Mouse (Mus musculus): ENCODE results near the gene Ubr2. TPM values are rescaled to one million over a fixed set of nuclear protein-coding genes. Genes with fewer than 3 reads are reported as not detected.
A peak's percentile ranks its signal among the peaks of the same experiment; 100 is the strongest.

Gene Ubr2
- polyA plus RNA-seq, 1 experiment from 2014 or later, result 16.1 TPM

- Histone ChIP-seq H3K4me2 (ENCODE audit: low read depth, low read length) (no peak overlapping the region), H3K9me3 (replicated peaks; ENCODE audit: control insufficient read depth, low read length) (no peaks in the 10 kb centered on the region), H3K36me3 (replicated peaks; ENCODE audit: control insufficient read depth, insufficient read depth, low read depth, low read length) (no peaks in the 10 kb centered on the region), H3K4me3 (ENCODE audit: low read depth, low read length) (no peak overlapping the region), H3K9ac (replicated peaks; ENCODE audit: low read length) (no peak overlapping the region), H3K27ac (replicated peaks; ENCODE audit: low read depth, low read length) (no peak overlapping the region), H3K4me1 (ENCODE audit: control insufficient read depth, insufficient read depth, low read length) (no peaks in the 10 kb centered on the region), H3K27me3 (ENCODE audit: control insufficient read depth, insufficient read depth, low read length) (no peaks in the 10 kb centered on the region)
- ATAC-seq (replicated peaks; ENCODE audit: insufficient number of reproducible peaks, low FRiP score, low TSS enrichment, low read depth) (no peak), DNase-seq (ENCODE audit: low spot score) (no peak)
- 90% methylated on average over 6 of the region's 6 CpGs for WGBS
These were observed 125.6 kb downstream of the Ubr2 start for GRCm38 (mm10) chr17:46884766-46885165.

DNA sequence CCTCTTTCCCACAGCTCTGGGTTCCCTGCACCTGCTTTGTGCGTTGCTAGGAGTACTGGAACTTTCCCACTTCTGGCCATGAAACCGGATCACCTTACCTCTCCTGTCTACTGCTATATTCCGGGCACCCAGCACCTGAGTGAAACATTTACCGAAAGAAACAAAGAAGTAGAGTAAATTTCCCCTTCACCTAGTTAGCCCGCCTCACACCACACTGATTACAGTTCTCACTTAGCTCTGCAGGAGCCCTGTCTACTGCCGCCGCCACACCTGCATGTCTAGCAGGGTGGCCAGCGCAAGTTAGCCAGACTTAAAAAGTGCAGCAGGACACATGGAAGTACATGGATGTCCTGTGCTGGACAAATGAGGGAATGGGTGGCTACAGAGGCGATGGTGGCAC is 127.2 kb downstream of the Ubr2 start:
- no peak overlapping the region for H3K4me2 ChIP-seq (ENCODE audit: low read depth, low read length)
- no peaks in the 10 kb centered on the region for H3K27me3 ChIP-seq (ENCODE audit: control insufficient read depth, insufficient read depth, low read length)
- DNase-seq (ENCODE audit: low spot score) (no peak), ATAC-seq (replicated peaks; ENCODE audit: insufficient number of reproducible peaks, low FRiP score, low TSS enrichment, low read depth) (no peak)
- no peak overlapping the region for H3K9ac ChIP-seq (replicated peaks; ENCODE audit: low read length)
- H3K9me3 ChIP-seq (replicated peaks; ENCODE audit: control insufficient read depth, low read length), result no peaks in the 10 kb centered on the region
- WGBS, result 90% methylated on average over 9 of the region's 9 CpGs
- no peak overlapping the region for H3K27ac ChIP-seq (replicated peaks; ENCODE audit: low read depth, low read length)
- H3K4me3 ChIP-seq (ENCODE audit: low read depth, low read length), result no peak overlapping the region
- H3K36me3 ChIP-seq (replicated peaks; ENCODE audit: control insufficient read depth, insufficient read depth, low read depth, low read length), result no peaks in the 10 kb centered on the region
- no peaks in the 10 kb centered on the region for H3K4me1 ChIP-seq (ENCODE audit: control insufficient read depth, insufficient read depth, low read length)

- Histone ChIP-seq H3K9me3 (replicated peaks; ENCODE audit: control insufficient read depth, low read length) (no peaks in the 10 kb centered on the region), H3K9ac (replicated peaks; ENCODE audit: low read length) (no peak overlapping the region), H3K4me3 (ENCODE audit: low read depth, low read length) (no peak overlapping the region), H3K4me2 (ENCODE audit: low read depth, low read length) (no peak overlapping the region), H3K4me1 (ENCODE audit: control insufficient read depth, insufficient read depth, low read length) (no peaks in the 10 kb centered on the region), H3K27ac (replicated peaks; ENCODE audit: low read depth, low read length) (no peak overlapping the region), H3K27me3 (ENCODE audit: control insufficient read depth, insufficient read depth, low read length) (no peaks in the 10 kb centered on the region), H3K36me3 (replicated peaks; ENCODE audit: control insufficient read depth, insufficient read depth, low read depth, low read length) (no peaks in the 10 kb centered on the region)
- ATAC-seq (replicated peaks; ENCODE audit: insufficient number of reproducible peaks, low FRiP score, low TSS enrichment, low read depth) (no peak), DNase-seq (ENCODE audit: low spot score) (no peak)
- 92% methylated on average over 6 of the region's 6 CpGs for WGBS
These were observed 128.6 kb downstream of the Ubr2 start for GRCm38 (mm10) chr17:46881728-46882127.

DNA sequence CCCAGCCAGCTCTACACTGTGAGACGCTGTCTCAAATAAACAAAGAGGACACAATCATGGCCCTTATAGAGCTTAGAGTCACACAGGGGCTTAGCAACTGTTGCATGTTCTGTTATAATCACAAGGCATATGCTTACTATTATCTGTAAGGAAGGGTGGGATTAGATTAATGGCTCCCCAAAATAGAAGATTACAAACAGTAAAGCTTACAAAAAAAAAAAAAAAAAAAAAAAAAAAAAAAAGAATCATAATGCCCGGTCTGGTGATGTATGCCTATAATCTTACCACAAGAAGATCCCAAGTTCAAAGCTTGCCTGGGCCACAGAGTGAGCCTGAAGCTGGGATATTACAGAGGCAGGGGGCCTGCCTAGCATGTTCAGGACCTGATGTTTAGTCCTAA is 130.0 kb downstream of the Ubr2 start:
- DNase-seq (ENCODE audit: low spot score) (no peak), ATAC-seq (replicated peaks; ENCODE audit: insufficient number of reproducible peaks, low FRiP score, low TSS enrichment, low read depth) (no peak)
- H3K27me3 ChIP-seq (ENCODE audit: control insufficient read depth, insufficient read depth, low read length), result no peaks in the 10 kb centered on the region
- no peaks in the 10 kb centered on the region for H3K36me3 ChIP-seq (replicated peaks; ENCODE audit: control insufficient read depth, insufficient read depth, low read depth, low read length)
- no peak overlapping the region for H3K9ac ChIP-seq (replicated peaks; ENCODE audit: low read length)
- H3K9me3 ChIP-seq (replicated peaks; ENCODE audit: control insufficient read depth, low read length), result no peaks in the 10 kb centered on the region
- whole genome bisulfite sequencing, result 84% methylated on average over 2 of the region's 2 CpGs
- H3K4me2 ChIP-seq (ENCODE audit: low read depth, low read length), result no peak overlapping the region
- H3K4me1 ChIP-seq (ENCODE audit: control insufficient read depth, insufficient read depth, low read length), result no peaks in the 10 kb centered on the region
- H3K4me3 ChIP-seq (ENCODE audit: low read depth, low read length), result no peak overlapping the region
- H3K27ac ChIP-seq (replicated peaks; ENCODE audit: low read depth, low read length), result no peak overlapping the region

- Histone ChIP-seq H3K4me2 (ENCODE audit: low read depth, low read length) (no peak overlapping the region), H3K27me3 (ENCODE audit: control insufficient read depth, insufficient read depth, low read length) (no peaks in the 10 kb centered on the region), H3K9me3 (replicated peaks; ENCODE audit: control insufficient read depth, low read length) (no peaks in the 10 kb centered on the region), H3K27ac (replicated peaks; ENCODE audit: low read depth, low read length) (no peak overlapping the region), H3K9ac (replicated peaks; ENCODE audit: low read length) (no peak overlapping the region), H3K36me3 (replicated peaks; ENCODE audit: control insufficient read depth, insufficient read depth, low read depth, low read length) (no peaks in the 10 kb centered on the region), H3K4me1 (ENCODE audit: control insufficient read depth, insufficient read depth, low read length) (no peaks in the 10 kb centered on the region), H3K4me3 (ENCODE audit: low read depth, low read length) (no peak overlapping the region)
- WGBS, result 50% methylated on average over 14 of the region's 14 CpGs
- DNase-seq (ENCODE audit: low spot score) (peak; percentile 6), ATAC-seq (replicated peaks; ENCODE audit: insufficient number of reproducible peaks, low FRiP score, low TSS enrichment, low read depth) (no peak)
These were observed 130.5 kb downstream of the Ubr2 start for GRCm38 (mm10) chr17:46879841-46880311.

Other genes with a start within 250 kb of the Ubr2 start
- 0.32 and 0.49 TPM in 2 replicates for gene Ptcra, start 246.8 kb downstream of the Ubr2 start, polyA plus RNA-seq (2014; fragmentation: Nextera tagmentation; extraction: Ambion mirVana)
- 54.1 and 56.0 TPM in 2 replicates for gene 2310039H08Rik, start 237.9 kb downstream of the Ubr2 start, polyA plus RNA-seq (2014; fragmentation: Nextera tagmentation; extraction: Ambion mirVana)
- gene Rpl7l1, start 227.9 kb downstream of the Ubr2 start, polyA plus RNA-seq (2014; fragmentation: Nextera tagmentation; extraction: Ambion mirVana), result 198 and 207 TPM in 2 replicates
- 4.7 TPM in 2 replicates for gene Bicral, start 152.1 kb downstream of the Ubr2 start, polyA plus RNA-seq (2014; fragmentation: Nextera tagmentation; extraction: Ambion mirVana)
- 73.7 and 78.8 TPM in 2 replicates for gene Tbcc, start 119.9 kb downstream of the Ubr2 start, polyA plus RNA-seq (2014; fragmentation: Nextera tagmentation; extraction: Ambion mirVana)
- gene Prph2, start 100.1 kb downstream of the Ubr2 start, polyA plus RNA-seq (2014; fragmentation: Nextera tagmentation; extraction: Ambion mirVana), result not detected in 2 replicates